ENCODE assay signal across 20 mouse cellular contexts in genomic region chr12:83124111-83124510, GRCm38 (mm10).
A peak's percentile ranks its signal among the peaks of the same experiment; 100 is the strongest.
DNase-seq lines count a peak whose midpoint lies in the region; ATAC-seq and TF ChIP-seq lines count a peak whose summit lies in the region.
"Had no signal": no experiment of that assay in that cellular context is flagged by ENCODE, and none has a peak within 500 bp of the region (broad histone marks: within the 10 kb centered on the region; RNA-seq: fewer than 3 reads in every experiment).

No protein-coding gene starts in this region.

- no peaks in the 10 kb centered on the region for H3K36me3 ChIP-seq in liver, adult 2 months (ENCODE audit: control insufficient read depth, insufficient read depth, low read length)
- H3K36me3 ChIP-seq in liver, embryonic 13.5 days, result no peaks in the 10 kb centered on the region
- no peaks in the 10 kb centered on the region for H3K36me3 ChIP-seq in liver, postnatal 0 days (replicated peaks; ENCODE audit: insufficient read depth, low read length)
- H3K36me3 ChIP-seq: embryonic facial prominence, embryonic 10.5 days; heart, embryonic 10.5 days; hindbrain, embryonic 13.5 days had no signal

- H3K9me3 ChIP-seq in liver, embryonic 13.5 days (replicated peaks), result no peaks in the 10 kb centered on the region
- H3K9me3 ChIP-seq in liver, postnatal 0 days (ENCODE audit: low read length), result no peaks in the 10 kb centered on the region
- H3K9me3 ChIP-seq: embryonic facial prominence, embryonic 10.5 days; forebrain, embryonic 13.5 days; heart, embryonic 10.5 days; hindbrain, embryonic 13.5 days had no signal

- no peak overlapping the region for H3K4me3 ChIP-seq in liver, adult 2 months (ENCODE audit: insufficient read depth, low read depth, low read length)
- no peak overlapping the region for H3K4me3 ChIP-seq in liver, embryonic 13.5 days (replicated peaks)
- H3K4me3 ChIP-seq in liver, postnatal 0 days (ENCODE audit: low read depth, low read length), result no peak overlapping the region
- H3K4me3 ChIP-seq in left cerebral cortex, adult 2 months, result no peak overlapping the region
- H3K4me3 ChIP-seq: embryonic facial prominence, embryonic 10.5 days; forebrain, embryonic 13.5 days; heart, embryonic 10.5 days; hindbrain, embryonic 13.5 days had no signal

- no peak; the same call in 1 of the 2 replicates for TF ChIP-seq EP300 in liver, postnatal 0 days (IDR thresholded peaks at IDR 0.05; ENCODE audit: low read depth)

- H3K4me1 ChIP-seq in liver, adult 2 months (ENCODE audit: control insufficient read depth, insufficient read depth, low read length), result no peaks in the 10 kb centered on the region
- H3K4me1 ChIP-seq in liver, embryonic 13.5 days (replicated peaks), result peaks cover 21% of the 10 kb centered on the region; the same call in 1 of the 2 replicates
- no peaks in the 10 kb centered on the region; the same call in 1 of the 2 replicates for H3K4me1 ChIP-seq in liver, postnatal 0 days (ENCODE audit: insufficient read depth)
- H3K4me1 ChIP-seq: forebrain, embryonic 13.5 days had no signal

- no peak overlapping the region for H3K4me2 ChIP-seq in liver, embryonic 13.5 days
- H3K4me2 ChIP-seq in liver, postnatal 0 days (ENCODE audit: low read depth, low read length), result no peak overlapping the region
- H3K4me2 ChIP-seq: forebrain, embryonic 13.5 days; hindbrain, embryonic 13.5 days had no signal

- no peak for TF ChIP-seq POLR2A in liver, adult 2 months (IDR thresholded peaks at IDR 0.05; ENCODE audit: extremely low read depth, insufficient read depth, low read length)

- intact Hi-C loops in left cerebral cortex, adult 2 months (cut with DNase I), result no loop called here
- intact Hi-C loops in heart, postnatal 10 days (cut with DNase I), result loop anchor here (2.0 to 5.0 kb wide), 2 partner anchors 83 to 248 kb away; no protein-coding TSS in a partner anchor

- no peak overlapping the region for H3K27ac ChIP-seq in liver, adult 2 months (replicated peaks; ENCODE audit: insufficient read depth, low read depth, low read length)
- H3K27ac ChIP-seq in liver, embryonic 13.5 days, result no peak overlapping the region; the same call in 1 of the 2 replicates
- H3K27ac ChIP-seq in liver, postnatal 0 days (ENCODE audit: low read depth), result no peak overlapping the region
- H3K27ac ChIP-seq in left cerebral cortex, adult 2 months, result no peak overlapping the region
- H3K27ac ChIP-seq: embryonic facial prominence, embryonic 10.5 days; forebrain, embryonic 13.5 days; heart, embryonic 10.5 days; hindbrain, embryonic 13.5 days had no signal

- no peak for TF ChIP-seq CTCF in liver, adult 2 months (IDR thresholded peaks at IDR 0.05; ENCODE audit: low read depth, low read length)
- no peak for TF ChIP-seq CTCF in liver, postnatal 0 days (IDR thresholded peaks at IDR 0.05; ENCODE audit: low read depth)
- TF ChIP-seq CTCF in left cerebral cortex, adult 2 months (IDR thresholded peaks at IDR 0.05), result no peak

- no peaks in the 10 kb centered on the region for H3K79me2 ChIP-seq in liver, adult 2 months (ENCODE audit: control insufficient read depth, insufficient read depth, low read length)

- no peak overlapping the region for H3K9ac ChIP-seq in liver, adult 2 months (ENCODE audit: low read depth, low read length)
- H3K9ac ChIP-seq in liver, embryonic 13.5 days, result no peak overlapping the region
- no peak overlapping the region for H3K9ac ChIP-seq in liver, postnatal 0 days (replicated peaks)
- H3K9ac ChIP-seq: forebrain, embryonic 13.5 days; forebrain, postnatal 0 days; hindbrain, embryonic 13.5 days had no signal

- peak; percentile 61 for DNase-seq in liver, adult 2 months (ENCODE audit: extremely low read depth, low read depth, low spot score)
- DNase-seq in liver, result no peak
- DNase-seq in liver, embryonic 13.5 days, result no peak
- no peak for DNase-seq in liver, postnatal 0 days
- no peak for DNase-seq in left cerebral cortex, adult 2 months (ENCODE audit: extremely low spot score in 1 of 2, low spot score in 2 of 2)
- DNase-seq in heart, postnatal 10 days, result no peak
- DNase-seq in thymus, postnatal 10 days (ENCODE audit: low spot score in 2 of 2), result no peak
- DNase-seq: adrenal gland, postnatal 25 days; cerebellum, adult 2 months; cerebellum, postnatal 10 days; forebrain, postnatal 0 days; gastrocnemius, postnatal 14 days; heart, postnatal 14 days had no signal

- no peaks in the 10 kb centered on the region for H3K27me3 ChIP-seq in liver, adult 2 months (ENCODE audit: control insufficient read depth, insufficient read depth, low read length)
- H3K27me3 ChIP-seq in liver, embryonic 13.5 days, result 0 out of 2 replicates have a peak, but pooled peaks cover 8% of the 10 kb centered on the region
- H3K27me3 ChIP-seq in liver, postnatal 0 days (ENCODE audit: insufficient read depth, low read length), result no peaks in the 10 kb centered on the region
- H3K27me3 ChIP-seq: CH12.LX; forebrain, embryonic 13.5 days; hindbrain, embryonic 13.5 days had no signal

- 21% methylated on average over 3 of the region's 3 CpGs for WGBS in liver, adult 2 months
- 23% methylated on average over 3 of the region's 3 CpGs for whole genome bisulfite sequencing in liver, embryonic 13.5 days (ENCODE audit: insufficient replicate concordance)
- 24% methylated on average over 3 of the region's 3 CpGs for WGBS in liver, postnatal 0 days (ENCODE audit: insufficient replicate concordance)

- peak; percentile 48 for ATAC-seq in liver, embryonic 13.5 days (ENCODE audit: low read depth)
- peak; percentile 76 for ATAC-seq in liver, postnatal 0 days
- ATAC-seq: activated CD4-positive, CD25-positive, alpha-beta regulatory T cell, adult 4 months; forebrain, embryonic 13.5 days; forebrain, postnatal 0 days; Patski had no signal
